Mouse (Mus musculus): Measurements from ENCODE around the gene Fxyd5.

Fxyd5 gene

GRCm38 (mm10) chr7:31067836-31068235, 25.6 kb upstream of the Fxyd5 start:
- in situ Hi-C loops (cut with MboI; ENCODE audit: low sequenced_read_pairs), result no loop called here

DNA sequence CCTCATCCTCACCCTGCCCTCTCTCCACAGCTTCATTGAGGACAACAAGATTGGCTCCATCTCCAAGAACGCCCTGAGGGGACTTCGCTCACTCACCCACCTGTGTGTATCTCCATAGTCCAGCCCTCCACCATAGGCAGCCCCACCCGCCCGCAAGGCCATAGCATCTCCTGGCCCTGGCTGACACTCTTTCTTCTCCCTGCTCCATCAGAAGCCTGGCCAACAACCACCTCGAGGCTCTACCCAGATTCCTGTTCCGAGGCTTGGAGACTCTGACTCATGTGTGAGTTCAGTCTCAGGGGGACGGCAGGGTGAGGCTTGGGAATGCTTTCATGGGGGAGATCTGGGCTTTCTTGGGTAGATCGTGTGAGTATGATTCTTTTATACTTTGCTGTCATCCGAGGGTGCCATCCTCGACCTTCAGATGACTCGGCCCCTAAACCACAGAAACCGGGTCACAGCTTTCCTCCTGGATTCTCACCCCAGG, 20.8 kb upstream of the Fxyd5 start:
- in situ Hi-C loops (cut with MboI; ENCODE audit: low sequenced_read_pairs), result loop anchor here (5.0 kb wide), 1 partner anchor 34 kb away; no protein-coding TSS in a partner anchor

DNA sequence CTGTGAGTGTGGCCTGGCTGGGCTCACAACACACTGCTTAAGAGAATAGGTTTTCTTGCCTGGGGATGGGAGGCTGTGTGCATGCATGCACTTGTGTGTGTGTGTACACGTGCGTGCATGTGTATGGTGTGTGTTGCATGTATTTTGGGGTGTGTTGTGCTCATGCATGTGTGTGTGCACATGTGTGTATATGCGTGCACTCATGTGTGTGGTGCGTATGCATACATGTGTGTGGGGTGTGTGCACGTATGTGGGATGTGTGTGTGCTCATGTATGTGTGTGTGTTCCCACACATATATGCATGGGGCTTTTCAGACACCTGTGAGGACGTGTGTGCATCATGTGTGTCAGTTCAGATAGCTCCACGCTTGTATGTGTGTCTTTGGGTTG, 18.3 kb upstream of the Fxyd5 start:
- in situ Hi-C loops (cut with MboI; ENCODE audit: low sequenced_read_pairs), result loop anchor here (5.0 kb wide), 1 partner anchor 37 kb away; no protein-coding TSS in a partner anchor

DNA sequence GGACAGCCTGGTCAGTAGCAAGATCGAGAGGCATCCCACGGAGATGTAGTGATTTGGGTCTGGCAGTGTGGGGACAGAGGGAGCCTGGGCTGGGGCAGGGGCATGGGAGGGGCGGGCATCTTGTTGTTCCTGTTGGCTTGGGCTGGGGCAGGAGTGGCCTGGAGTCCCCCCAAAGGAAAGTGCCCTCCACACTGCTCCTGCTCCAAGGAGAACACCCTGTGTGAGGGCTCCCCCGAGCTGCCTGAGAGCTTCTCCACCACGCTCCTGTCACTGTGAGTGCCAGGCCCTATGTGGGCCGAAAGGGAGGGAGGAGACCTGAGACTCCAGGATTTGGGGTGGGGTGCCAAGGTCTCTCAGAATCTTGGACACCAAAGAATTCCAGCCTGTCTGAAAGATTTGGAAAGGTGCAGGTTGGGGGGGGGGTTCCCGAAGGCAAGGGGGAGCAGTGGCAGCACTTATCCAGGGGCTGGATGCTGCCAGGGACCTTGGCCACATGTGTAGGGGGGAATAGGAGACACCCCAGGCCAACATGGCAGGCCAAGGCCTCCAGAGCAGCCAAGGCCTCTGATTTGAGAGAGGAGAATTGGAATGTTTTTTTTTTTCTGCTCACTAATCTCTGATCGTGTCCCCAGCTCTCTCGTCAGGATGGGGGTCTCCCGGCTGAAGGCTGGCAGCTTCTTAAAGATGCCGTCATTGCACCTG, 17.8 kb upstream of the Fxyd5 start:
- in situ Hi-C loops (cut with MboI; ENCODE audit: low sequenced_read_pairs), result loop anchor here (5.0 kb wide), 1 partner anchor 37 kb away; no protein-coding TSS in a partner anchor

- in situ Hi-C loops (cut with MboI; ENCODE audit: low sequenced_read_pairs), result no loop called here
These were observed 16.8 kb upstream of the Fxyd5 start, which contains the start of gene Lgi4 for GRCm38 (mm10) chr7:31059108-31059507. Lgi4 (plus strand) TSS chr7:31059342.

GRCm38 (mm10) chr7:31058211-31058610, 15.9 kb upstream of the Fxyd5 start:
- in situ Hi-C loops (cut with MboI; ENCODE audit: low sequenced_read_pairs), result no loop called here

DNA sequence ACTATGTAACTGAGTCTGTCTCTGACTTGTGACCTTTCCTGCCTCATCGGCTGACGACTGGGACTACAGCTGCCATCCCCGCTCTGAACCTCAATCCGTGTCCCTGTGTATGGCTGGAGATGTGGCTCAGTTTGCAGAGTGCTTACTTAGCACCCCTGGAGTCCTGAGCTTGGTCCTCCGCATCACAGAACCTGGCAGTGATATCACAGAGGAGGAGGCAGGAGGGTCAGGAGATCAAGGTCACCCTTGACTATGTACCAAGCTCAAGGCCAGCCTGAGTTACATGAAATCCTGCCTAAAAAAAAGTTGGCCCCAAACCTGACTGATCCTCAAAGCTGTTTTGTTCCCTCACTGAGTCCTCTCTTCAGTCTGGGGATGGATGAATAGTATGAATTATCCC, 15.4 kb upstream of the Fxyd5 start:
- in situ Hi-C loops (cut with MboI; ENCODE audit: low sequenced_read_pairs), result no loop called here

- in situ Hi-C loops (cut with MboI; ENCODE audit: low sequenced_read_pairs), result no loop called here
These were observed 14.8 kb upstream of the Fxyd5 start, which contains the start of gene Fxyd1 for GRCm38 (mm10) chr7:31057071-31057470. Fxyd1 (minus strand) TSS chr7:31057199.

DNA sequence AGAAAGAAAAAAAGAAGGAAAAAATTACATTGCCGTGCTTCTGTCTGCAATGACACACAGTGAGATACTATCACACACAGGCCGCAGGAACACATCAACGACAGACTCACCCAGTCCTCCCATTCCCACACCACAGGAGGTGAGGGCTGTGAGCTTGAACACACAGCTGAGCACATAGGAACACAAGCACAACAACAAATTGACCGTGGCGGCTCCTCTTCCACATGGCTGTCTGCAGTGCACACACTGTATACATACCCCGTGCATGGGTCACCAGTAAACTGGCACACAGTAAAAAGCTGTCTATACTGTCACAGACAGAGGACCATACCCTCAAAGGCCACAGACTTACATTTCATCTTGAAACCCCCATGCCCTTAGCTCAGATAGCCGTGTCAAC, 14.2 kb upstream of the Fxyd5 start:
- in situ Hi-C loops (cut with MboI; ENCODE audit: low sequenced_read_pairs), result no loop called here

DNA sequence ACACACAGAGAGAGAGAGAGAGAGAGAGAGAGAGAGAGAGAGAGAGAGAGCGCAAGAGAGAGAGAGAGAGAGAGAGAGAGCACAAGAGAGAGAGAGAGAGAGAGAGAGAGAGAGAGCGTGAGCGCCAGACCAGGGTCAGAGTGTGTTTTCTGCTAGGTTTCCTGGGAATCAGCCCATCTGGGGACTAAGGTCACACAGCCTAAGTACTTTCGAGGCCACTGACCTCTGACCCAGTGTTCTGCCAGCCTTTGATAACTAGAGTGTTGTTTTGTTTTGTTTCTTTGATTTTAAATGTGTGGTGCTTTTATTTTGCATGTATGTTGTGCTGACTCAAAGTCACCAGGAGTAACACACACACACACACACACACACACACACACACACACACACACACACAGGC, 13.6 kb upstream of the Fxyd5 start:
- in situ Hi-C loops (cut with MboI; ENCODE audit: low sequenced_read_pairs), result no loop called here

- in situ Hi-C loops (cut with MboI; ENCODE audit: low sequenced_read_pairs), result no loop called here
These were observed 13.1 kb upstream of the Fxyd5 start for GRCm38 (mm10) chr7:31055354-31055824.

DNA sequence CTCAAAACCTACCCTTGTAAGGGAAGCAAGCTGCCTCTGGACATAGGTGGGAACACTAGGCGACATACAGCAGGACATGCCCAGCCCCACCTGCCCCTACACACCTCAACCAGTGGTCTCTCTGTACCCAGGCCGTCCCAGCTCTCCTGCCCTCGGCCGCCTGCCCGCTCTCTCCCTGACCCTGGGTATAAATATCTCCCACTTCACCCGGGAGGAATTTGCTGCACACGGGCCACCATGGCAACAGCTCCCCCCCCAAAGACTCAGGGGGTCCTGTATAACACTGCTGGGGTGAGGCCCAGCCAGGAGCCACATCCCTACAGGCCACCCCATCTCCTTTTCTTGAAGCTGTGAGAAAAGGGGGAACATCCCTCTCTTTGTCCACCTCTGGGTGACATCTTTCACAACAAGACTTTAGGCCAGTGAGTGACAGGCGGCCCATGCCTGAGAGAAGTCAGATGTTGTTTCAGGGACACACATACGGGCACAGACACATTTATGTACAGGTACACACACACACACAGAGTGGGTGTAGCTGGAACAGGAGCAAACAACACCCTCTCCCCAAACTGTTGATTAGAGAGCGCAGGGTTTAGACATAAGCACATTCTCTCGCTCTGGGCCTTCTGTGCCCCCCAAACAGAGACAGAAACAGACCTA, 12.5 kb upstream of the Fxyd5 start:
- in situ Hi-C loops (cut with MboI; ENCODE audit: low sequenced_read_pairs), result no loop called here

DNA sequence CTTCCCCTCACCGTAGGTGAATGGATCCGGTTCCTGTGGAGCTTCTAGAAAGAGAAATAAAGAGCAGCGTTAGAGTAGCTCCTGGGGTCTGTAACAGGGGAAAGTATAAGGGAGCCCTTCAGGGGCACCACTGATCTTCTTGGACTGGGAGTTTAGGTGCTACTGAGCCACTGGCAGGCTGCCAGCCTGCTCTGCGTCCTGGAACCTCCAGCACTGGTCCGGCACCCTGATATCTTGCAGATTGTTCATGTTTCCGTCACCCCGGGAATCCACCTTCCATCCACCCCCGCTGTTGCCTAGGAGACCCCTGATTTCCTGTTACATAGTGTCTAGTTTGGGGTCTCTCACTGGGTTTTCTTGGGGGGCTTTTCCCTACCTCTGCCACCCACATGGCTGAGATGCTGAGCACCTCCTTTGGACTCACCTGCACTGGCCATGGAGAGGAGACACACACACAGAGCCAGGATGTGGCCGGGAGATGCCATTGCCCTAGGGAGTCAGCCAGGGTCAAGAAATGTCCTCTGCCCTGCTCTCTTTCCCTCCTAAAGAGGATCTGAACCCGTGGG, 11.7 kb upstream of the Fxyd5 start:
- in situ Hi-C loops (cut with MboI; ENCODE audit: low sequenced_read_pairs), result no loop called here

GRCm38 (mm10) chr7:31052636-31053434, 10.6 kb upstream of the Fxyd5 start:
- in situ Hi-C loops (cut with MboI; ENCODE audit: low sequenced_read_pairs), result no loop called here

DNA sequence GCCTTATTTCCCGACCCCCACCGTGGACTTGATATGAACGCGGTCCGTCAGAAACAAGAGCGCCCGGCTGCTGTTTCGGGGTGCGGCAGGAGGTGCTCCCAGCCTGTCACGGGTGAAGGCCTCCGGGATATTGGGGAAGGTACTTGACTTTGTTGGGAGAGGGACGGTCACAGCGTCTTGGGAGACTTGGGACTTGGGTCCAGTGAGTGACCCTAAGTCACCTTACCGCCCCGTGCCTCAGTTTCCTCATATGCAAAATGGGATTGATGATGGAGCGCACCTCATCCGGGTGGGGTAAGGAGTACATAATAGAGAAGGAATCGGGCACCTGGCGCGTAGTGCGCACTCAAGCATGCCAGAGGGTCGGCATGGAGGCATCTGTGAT, 10.0 kb upstream of the Fxyd5 start:
- in situ Hi-C loops (cut with MboI; ENCODE audit: low sequenced_read_pairs), result no loop called here

DNA sequence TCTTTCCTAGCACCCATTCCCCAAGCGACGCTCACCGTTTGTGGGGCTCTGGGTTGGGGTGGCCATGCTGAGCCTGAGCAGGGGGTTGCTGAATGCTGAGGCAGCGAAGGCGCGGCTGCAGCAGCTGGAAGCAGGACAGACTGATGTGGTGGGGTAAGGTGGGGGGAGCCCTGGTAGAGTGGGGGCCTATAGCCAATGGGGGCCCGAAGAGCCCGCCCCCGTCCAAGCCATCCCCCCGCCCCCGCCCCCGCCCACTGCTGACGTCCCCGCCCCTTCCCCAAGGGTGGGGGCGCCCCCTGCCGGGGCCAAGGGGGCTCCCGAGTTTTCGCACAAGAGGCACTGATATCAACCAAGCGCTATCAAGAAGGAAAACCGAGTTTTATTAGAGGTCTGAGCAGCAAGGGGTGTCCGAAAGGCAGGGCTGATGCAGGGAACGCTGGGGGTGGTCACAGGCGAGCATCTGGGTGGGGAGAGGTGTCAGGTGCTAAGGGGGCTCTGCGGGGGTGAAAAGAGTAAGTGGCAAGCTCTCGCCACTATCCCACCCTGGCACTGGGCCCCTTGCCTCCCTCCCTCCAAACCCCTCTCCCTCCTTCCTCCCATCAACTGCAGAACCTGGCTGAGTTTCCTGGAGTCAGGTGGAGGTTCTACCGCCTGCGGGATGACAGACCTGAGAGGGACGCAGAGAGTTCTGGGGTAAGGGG, 9.2 kb upstream of the Fxyd5 start, which contains the start of gene Fxyd7:
Gene Fxyd7, minus strand, starts transcription at position 147 of the 701 bp plus-strand sequence.
- in situ Hi-C loops (cut with MboI; ENCODE audit: low sequenced_read_pairs), result no loop called here

- in situ Hi-C loops (cut with MboI; ENCODE audit: low sequenced_read_pairs), result no loop called here
These were observed 8.6 kb upstream of the Fxyd5 start for GRCm38 (mm10) chr7:31050921-31051320.

GRCm38 (mm10) chr7:31050487-31050886, 8.2 kb upstream of the Fxyd5 start:
- in situ Hi-C loops (cut with MboI; ENCODE audit: low sequenced_read_pairs), result no loop called here

DNA sequence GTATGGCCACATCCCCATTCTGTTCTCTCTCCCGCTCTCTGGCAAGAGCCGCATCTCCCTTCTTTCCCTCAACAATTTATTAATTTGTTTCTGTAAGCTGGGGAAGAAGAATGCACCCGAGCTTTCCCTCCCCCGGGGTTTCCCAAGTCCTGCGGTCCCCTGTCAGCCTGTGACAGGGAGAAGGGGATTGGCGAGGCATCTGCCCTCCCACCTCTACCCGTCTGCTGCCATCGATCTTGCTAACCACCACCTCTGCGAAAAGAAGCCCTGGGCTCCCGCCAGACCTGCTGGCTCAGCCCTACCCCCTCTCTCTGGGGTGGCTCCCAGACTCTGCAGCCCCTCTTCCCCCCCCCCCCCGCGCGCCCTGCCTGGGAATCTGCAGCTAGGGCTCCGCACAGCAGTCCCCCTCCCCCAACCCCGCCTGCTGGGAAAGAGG, 7.6 kb upstream of the Fxyd5 start:
- in situ Hi-C loops (cut with MboI; ENCODE audit: low sequenced_read_pairs), result no loop called here
